Mouse (Mus musculus): Measurements from ENCODE around the gene Vmn2r20. TPM values are rescaled to one million over a fixed set of nuclear protein-coding genes. Genes with fewer than 3 reads are reported as not detected.
"Not testable (repeated sequence)": the region's sequence is repeated elsewhere in the genome, so short reads cannot be mapped to it uniquely, and the experiment has no call there.

Gene Vmn2r20
- polyA plus RNA-seq (2012; rRNA removed): not detected in 2 replicates

DNA sequence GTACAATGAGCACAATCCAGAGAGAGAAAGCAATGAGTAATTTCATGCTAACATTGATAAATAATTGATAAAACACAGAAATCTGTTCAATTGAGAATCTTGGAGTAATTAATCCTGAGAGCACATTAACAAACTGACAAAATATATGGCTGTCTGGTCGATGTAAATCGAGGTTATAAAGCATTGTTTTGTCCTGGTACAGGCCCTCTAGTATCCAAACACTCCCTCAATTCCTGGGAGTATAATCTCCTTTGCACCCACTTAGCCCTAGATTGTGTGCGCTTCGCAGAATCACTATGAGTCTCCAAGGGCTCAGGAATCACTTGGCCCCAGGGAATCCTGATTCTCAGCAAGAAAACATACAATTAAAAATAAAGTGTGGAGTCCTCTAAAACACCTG is at the start of gene Vmn2r20:
Gene Vmn2r20, minus strand, starts transcription at position 101 of the 400 bp plus-strand sequence.
- not testable (repeated sequence) for H3K36me3 ChIP-seq (ENCODE audit: control insufficient read depth, insufficient read depth, low read length); H3K27ac ChIP-seq (ENCODE audit: control insufficient read depth, insufficient read depth, low read length); H3K27me3 ChIP-seq (ENCODE audit: control insufficient read depth, insufficient read depth, low read length); H3K4me1 ChIP-seq (replicated peaks; ENCODE audit: control insufficient read depth, insufficient read depth, low read length); DNase-seq; H3K4me3 ChIP-seq (ENCODE audit: control insufficient read depth, insufficient read depth, low read length)
- no CpG with 5 or more reads among the region's 4 CpGs for WGBS

DNA sequence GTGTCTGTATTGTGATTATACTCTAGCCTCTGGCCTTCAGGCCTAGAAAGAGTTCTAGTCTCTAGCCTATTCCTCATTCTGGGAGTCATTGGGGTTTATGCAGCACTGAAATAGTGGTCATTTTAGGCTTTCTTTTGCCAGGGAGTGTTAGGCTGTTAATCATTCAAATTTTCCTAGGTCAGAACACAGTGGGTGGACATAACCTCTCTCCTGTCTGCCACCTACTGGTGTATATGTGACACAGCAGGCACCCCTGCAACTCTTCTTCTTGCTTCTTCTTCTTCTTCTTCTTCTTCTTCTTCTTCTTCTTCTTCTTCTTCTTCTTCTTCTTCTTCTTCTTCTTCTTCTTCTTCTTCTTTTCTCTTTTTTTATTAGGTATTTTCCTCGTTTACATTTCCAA is 6.5 kb upstream of the Vmn2r20 start:
- WGBS: no CpG with 5 or more reads among the region's 1 CpGs
- not testable (repeated sequence) for H3K27ac ChIP-seq (ENCODE audit: control insufficient read depth, insufficient read depth, low read length); H3K36me3 ChIP-seq (ENCODE audit: control insufficient read depth, insufficient read depth, low read length); H3K27me3 ChIP-seq (ENCODE audit: control insufficient read depth, insufficient read depth, low read length); H3K4me3 ChIP-seq (ENCODE audit: control insufficient read depth, insufficient read depth, low read length); DNase-seq; H3K4me1 ChIP-seq (replicated peaks; ENCODE audit: control insufficient read depth, insufficient read depth, low read length)

DNA sequence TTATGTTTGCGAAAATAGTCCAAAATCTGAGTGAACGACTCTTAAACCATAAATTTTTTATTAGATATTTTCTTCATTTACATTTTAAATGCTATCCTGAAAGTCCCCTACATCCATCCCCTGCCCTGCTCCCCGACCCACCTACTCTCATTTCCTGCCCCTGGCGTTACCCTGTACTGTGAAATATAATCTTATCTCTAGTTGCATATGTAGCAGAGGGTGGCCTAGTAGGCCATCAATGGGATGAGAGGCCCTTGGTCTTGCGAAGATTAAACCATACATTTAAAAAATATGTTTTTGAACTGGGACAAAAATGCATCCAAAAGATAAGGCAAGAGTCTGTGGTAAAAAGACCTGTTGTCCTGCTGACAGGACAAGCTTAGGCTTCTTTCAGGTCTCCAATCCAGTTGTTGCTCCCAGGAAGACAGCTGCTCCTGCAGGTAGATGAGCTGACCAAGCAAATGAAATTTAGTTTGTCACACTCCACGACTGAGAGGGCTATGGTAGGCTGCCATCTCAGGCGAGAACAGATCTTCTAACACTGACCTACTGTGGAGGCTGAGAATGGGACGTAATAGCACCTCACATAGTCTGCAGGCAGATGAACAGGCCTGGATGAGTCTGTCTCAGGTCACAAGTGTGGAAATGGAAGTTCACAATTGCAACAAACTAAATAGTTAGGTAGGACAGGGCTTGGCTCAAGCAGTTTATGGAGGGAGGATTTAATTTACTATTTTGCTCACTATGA is 10.8 kb downstream of the Vmn2r20 start:
- DNase-seq; H3K4me1 ChIP-seq (replicated peaks; ENCODE audit: control insufficient read depth, insufficient read depth, low read length); H3K27me3 ChIP-seq (ENCODE audit: control insufficient read depth, insufficient read depth, low read length); H3K36me3 ChIP-seq (ENCODE audit: control insufficient read depth, insufficient read depth, low read length); H3K4me3 ChIP-seq (ENCODE audit: control insufficient read depth, insufficient read depth, low read length); H3K27ac ChIP-seq (ENCODE audit: control insufficient read depth, insufficient read depth, low read length): not testable (repeated sequence)
- WGBS: no CpG with 5 or more reads among the region's 8 CpGs

DNA sequence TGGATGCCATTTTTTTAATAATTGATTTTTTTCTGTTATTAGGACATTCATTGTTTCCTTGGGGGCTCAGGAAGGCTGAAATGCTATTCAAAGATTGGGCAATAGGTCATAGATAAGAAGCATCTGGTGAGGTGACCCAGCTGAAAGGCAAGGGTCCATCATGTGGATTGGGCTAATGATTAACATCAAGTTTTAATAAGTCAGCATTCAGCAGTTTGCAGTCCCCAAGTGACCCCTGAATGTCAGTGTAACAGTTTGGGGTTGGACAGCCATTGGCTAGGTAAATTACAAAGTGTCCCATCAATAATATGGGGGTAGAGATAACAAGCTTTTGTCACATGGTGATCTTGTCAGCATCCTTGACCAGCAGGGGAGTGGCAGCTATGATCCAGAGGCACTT is 29.1 kb downstream of the Vmn2r20 start:
- not testable (repeated sequence) for H3K4me1 ChIP-seq (replicated peaks; ENCODE audit: control insufficient read depth, insufficient read depth, low read length); H3K36me3 ChIP-seq (ENCODE audit: control insufficient read depth, insufficient read depth, low read length); H3K27ac ChIP-seq (ENCODE audit: control insufficient read depth, insufficient read depth, low read length); H3K27me3 ChIP-seq (ENCODE audit: control insufficient read depth, insufficient read depth, low read length); H3K4me3 ChIP-seq (ENCODE audit: control insufficient read depth, insufficient read depth, low read length); DNase-seq

DNA sequence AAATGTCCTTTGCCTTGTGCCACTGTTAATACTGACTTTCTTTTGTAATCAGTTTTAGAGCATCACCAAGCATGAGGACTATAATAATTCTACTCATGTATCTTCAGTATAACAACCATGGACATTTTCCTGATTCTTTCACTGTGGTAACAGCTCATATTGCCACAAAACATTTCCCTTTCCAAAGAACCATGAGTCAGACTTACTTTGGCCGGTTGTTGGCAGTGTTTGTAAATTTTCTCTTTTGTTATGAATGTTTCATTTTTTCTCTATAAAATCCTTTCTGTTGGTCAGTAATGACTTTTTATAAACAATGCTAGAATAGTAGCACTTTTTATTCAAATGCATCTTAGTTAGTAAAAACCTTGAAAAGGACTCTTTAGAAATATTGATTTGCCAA is 71.8 kb downstream of the Vmn2r20 start:
- Histone ChIP-seq H3K36me3 (ENCODE audit: control insufficient read depth, insufficient read depth, low read length) (no peaks in the 10 kb centered on the region), H3K4me3 (ENCODE audit: control insufficient read depth, insufficient read depth, low read length) (no peak overlapping the region), H3K27me3 (ENCODE audit: control insufficient read depth, insufficient read depth, low read length) (no peaks in the 10 kb centered on the region), H3K27ac (ENCODE audit: control insufficient read depth, insufficient read depth, low read length) (no peak overlapping the region), H3K4me1 (replicated peaks; ENCODE audit: control insufficient read depth, insufficient read depth, low read length) (no peaks in the 10 kb centered on the region)
- WGBS: 93% methylated on average over 1 of the region's 1 CpGs
- TF ChIP-seq CTCF (IDR thresholded peaks at IDR 0.05; ENCODE audit: borderline replicate concordance, control insufficient read depth, extremely low read depth, insufficient read depth, low read length, poor library complexity) (no peak), POLR2A (IDR thresholded peaks at IDR 0.05; ENCODE audit: control insufficient read depth, extremely low read depth, insufficient read depth, low read length, poor library complexity) (no peak)
- no peak for DNase-seq

DNA sequence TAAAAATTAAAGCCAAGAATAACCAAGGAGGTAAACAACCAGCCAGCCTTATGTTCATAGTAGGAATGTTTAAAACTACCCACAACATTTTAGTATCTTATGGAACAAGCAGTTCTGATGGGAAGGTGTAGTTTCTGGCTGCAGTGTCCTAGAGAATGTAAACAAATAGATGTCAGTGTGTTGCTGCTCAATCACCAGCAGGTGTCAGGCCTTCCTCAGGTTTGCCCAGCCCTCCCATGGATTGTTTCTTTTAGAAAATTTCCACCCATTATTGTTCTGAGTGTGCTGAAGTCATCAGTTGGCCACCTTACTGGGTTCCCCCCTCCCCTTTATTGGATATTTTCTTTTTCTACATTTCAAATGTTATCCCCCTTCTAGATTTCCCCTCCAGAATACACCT is 77.8 kb downstream of the Vmn2r20 start:
- H3K4me1 ChIP-seq (replicated peaks; ENCODE audit: control insufficient read depth, insufficient read depth, low read length): no peaks in the 10 kb centered on the region
- H3K27me3 ChIP-seq (ENCODE audit: control insufficient read depth, insufficient read depth, low read length): no peaks in the 10 kb centered on the region
- TF ChIP-seq POLR2A (IDR thresholded peaks at IDR 0.05; ENCODE audit: control insufficient read depth, extremely low read depth, insufficient read depth, low read length, poor library complexity): no peak
- TF ChIP-seq CTCF (IDR thresholded peaks at IDR 0.05; ENCODE audit: borderline replicate concordance, control insufficient read depth, extremely low read depth, insufficient read depth, low read length, poor library complexity): no peak
- no peak overlapping the region for H3K27ac ChIP-seq (ENCODE audit: control insufficient read depth, insufficient read depth, low read length)
- no peaks in the 10 kb centered on the region for H3K36me3 ChIP-seq (ENCODE audit: control insufficient read depth, insufficient read depth, low read length)
- no peak for DNase-seq
- no peak overlapping the region for H3K4me3 ChIP-seq (ENCODE audit: control insufficient read depth, insufficient read depth, low read length)

DNA sequence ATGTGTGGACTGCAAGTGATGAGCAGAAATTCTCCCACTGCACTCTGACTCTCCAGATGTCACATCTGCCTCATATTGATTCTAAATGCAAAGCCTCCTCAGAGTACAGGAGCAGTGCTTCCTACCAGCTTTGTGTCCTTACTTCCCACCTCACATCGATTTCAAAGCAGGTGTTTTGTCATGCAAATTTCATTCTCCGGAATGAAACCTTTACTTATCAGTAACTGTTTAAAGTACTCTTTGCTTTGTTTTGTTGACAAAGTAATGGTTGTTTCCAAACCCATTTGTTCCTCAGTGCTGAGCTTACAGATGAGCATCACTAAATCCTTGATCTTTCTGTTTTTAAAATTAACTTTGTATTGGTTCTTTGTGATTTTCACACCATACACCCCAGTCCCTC is 85.4 kb downstream of the Vmn2r20 start:
- no peaks in the 10 kb centered on the region for H3K27me3 ChIP-seq (ENCODE audit: control insufficient read depth, insufficient read depth, low read length)
- no peak overlapping the region for H3K4me3 ChIP-seq (ENCODE audit: control insufficient read depth, insufficient read depth, low read length)
- no peaks in the 10 kb centered on the region for H3K4me1 ChIP-seq (replicated peaks; ENCODE audit: control insufficient read depth, insufficient read depth, low read length)
- no peaks in the 10 kb centered on the region for H3K36me3 ChIP-seq (ENCODE audit: control insufficient read depth, insufficient read depth, low read length)
- WGBS: 79% methylated on average over 2 of the region's 2 CpGs
- H3K27ac ChIP-seq (ENCODE audit: control insufficient read depth, insufficient read depth, low read length): no peak overlapping the region
- no peak for DNase-seq
- no peak for TF ChIP-seq CTCF (IDR thresholded peaks at IDR 0.05; ENCODE audit: borderline replicate concordance, control insufficient read depth, extremely low read depth, insufficient read depth, low read length, poor library complexity)
- TF ChIP-seq POLR2A (IDR thresholded peaks at IDR 0.05; ENCODE audit: control insufficient read depth, extremely low read depth, insufficient read depth, low read length, poor library complexity): no peak

Other genes starting within 250 kb of the Vmn2r20 start
- 0.13 TPM in 1 of 2 replicates, not detected in the other for gene Clec4b2, start 245.2 kb downstream of the Vmn2r20 start, polyA plus RNA-seq (2012; rRNA removed)
- 9.1 and 14.2 TPM in 2 replicates for gene Clec4n, start 188.3 kb downstream of the Vmn2r20 start, polyA plus RNA-seq (2012; rRNA removed)
- 0.23 TPM in 1 of 2 replicates, not detected in the other for gene Clec4d, start 156.0 kb downstream of the Vmn2r20 start, polyA plus RNA-seq (2012; rRNA removed)
- gene Clec4e, start 128.2 kb downstream of the Vmn2r20 start, polyA plus RNA-seq (2012; rRNA removed): 0.06 and 0.08 TPM in 2 replicates
- not detected in 2 replicates for gene Vmn2r19, start 109.8 kb downstream of the Vmn2r20 start, polyA plus RNA-seq (2012; rRNA removed)
- not detected in 2 replicates for gene Vmn2r21, start 115.3 kb upstream of the Vmn2r20 start, polyA plus RNA-seq (2012; rRNA removed)
- gene Vmn2r22, start 232.6 kb upstream of the Vmn2r20 start, polyA plus RNA-seq (2012; rRNA removed): not detected in 2 replicates